27 mouse cellular contexts compared by ENCODE assay signal in the genomic region with DNA sequence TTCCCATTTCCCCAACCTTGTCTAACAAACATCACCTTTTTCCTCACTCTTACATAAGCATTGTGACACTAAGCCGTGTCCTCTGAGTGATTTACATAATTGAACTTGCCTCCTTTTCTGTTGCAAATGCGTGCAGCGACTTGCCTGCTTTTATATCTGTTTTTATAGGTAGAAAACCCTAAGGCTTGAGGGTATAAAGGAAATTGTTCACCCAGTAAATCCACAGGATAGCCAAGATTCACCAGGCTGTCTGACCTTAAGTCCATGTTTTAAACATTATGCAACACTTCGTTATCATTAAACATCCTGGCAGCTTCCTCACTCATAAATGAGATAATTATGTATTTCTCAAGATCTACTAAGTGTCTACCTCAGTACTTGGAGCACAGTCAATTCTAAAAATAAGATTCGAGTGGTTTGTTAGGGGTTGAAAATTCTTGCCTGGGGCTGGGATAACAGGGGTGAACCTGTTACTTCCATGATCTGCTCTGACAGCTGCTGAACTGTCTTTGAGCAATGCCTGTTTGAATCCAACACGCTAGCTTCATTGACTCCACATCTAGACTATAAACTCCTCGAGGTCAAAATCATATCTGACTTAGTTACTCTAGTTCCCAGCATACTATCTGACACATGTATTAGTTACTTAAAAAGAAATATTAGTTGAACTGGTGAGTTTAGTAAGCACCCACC. TPM values are rescaled to one million over a fixed set of nuclear protein-coding genes. Genes with fewer than 3 reads are reported as not detected.
A peak's percentile ranks its signal among the peaks of the same experiment; 100 is the strongest.
DNase-seq lines count a peak whose midpoint lies in the region; ATAC-seq and TF ChIP-seq lines count a peak whose summit lies in the region.
"Had no signal": no experiment of that assay in that cellular context is flagged by ENCODE, and none has a peak within 500 bp of the region (broad histone marks: within the 10 kb centered on the region; RNA-seq: fewer than 3 reads in every experiment).

No protein-coding gene starts in this region.

- no peaks in the 10 kb centered on the region for H3K36me3 ChIP-seq in heart, adult 2 months (ENCODE audit: control insufficient read depth, insufficient read depth, low read length)
- no peaks in the 10 kb centered on the region for H3K36me3 ChIP-seq in lung, postnatal 0 days (ENCODE audit: insufficient read depth, low read length)
- no peaks in the 10 kb centered on the region for H3K36me3 ChIP-seq in myocyte (ENCODE audit: control insufficient read depth, insufficient read depth)
- H3K36me3 ChIP-seq in forebrain, embryonic 11.5 days (ENCODE audit: control insufficient read depth, insufficient read depth, low read length) = no peaks in the 10 kb centered on the region
- H3K36me3 ChIP-seq: embryonic facial prominence, embryonic 10.5 days; embryonic facial prominence, embryonic 12.5 days; forebrain, embryonic 10.5 days; forebrain, embryonic 15.5 days; G1E had no signal

- no peak for TF ChIP-seq EP300 in heart, adult 2 months (IDR thresholded peaks at IDR 0.05; ENCODE audit: insufficient read depth, low read depth, low read length)
- TF ChIP-seq EP300 in lung, postnatal 0 days (IDR thresholded peaks at IDR 0.05) = no peak

- DNase-seq in heart, adult 11 months = peak; percentile 45
- DNase-seq in heart, adult 2 months = no peak
- peak; percentile 18 for DNase-seq in lung, postnatal 0 days (ENCODE audit: low spot score)
- DNase-seq in lung, postnatal 36 days = no peak
- peak; percentile 26 for DNase-seq in forelimb bud, embryonic 11.5 days (ENCODE audit: low read depth, low spot score)
- no peak for DNase-seq in forebrain, embryonic 11.5 days (ENCODE audit: low spot score)
- DNase-seq in layer of hippocampus, adult 2 months (ENCODE audit: low spot score in 2 of 2) = no peak
- DNase-seq: adrenal gland, adult 8-10 months; adrenal gland, postnatal 14 days; adrenal gland, postnatal 36 days; B cell, adult 2 months; cerebellum, adult 11-12 months; cerebellum, adult 2 months; cerebellum, adult 9-10 months; cerebellum, postnatal 10 days; cerebellum, postnatal 25 days; forebrain, postnatal 0 days had no signal

- H3ac ChIP-seq in myocyte (ENCODE audit: control insufficient read depth, insufficient read length) = no peak overlapping the region

- TF ChIP-seq POLR2A in heart, adult 2 months (IDR thresholded peaks at IDR 0.05; ENCODE audit: insufficient read depth, low read depth, low read length) = no peak
- no peak for TF ChIP-seq POLR2A in myocyte (IDR thresholded peaks at IDR 0.05; ENCODE audit: insufficient read length, low read depth)

- WGBS in heart, adult 2 months = 62% methylated on average over 7 of the region's 7 CpGs
- WGBS in lung, postnatal 0 days = 64% methylated on average over 7 of the region's 7 CpGs
- 75% methylated on average over 7 of the region's 7 CpGs for WGBS in forebrain, embryonic 11.5 days

- no peaks in the 10 kb centered on the region for H3K9me3 ChIP-seq in lung, postnatal 0 days (ENCODE audit: low read length)
- no peaks in the 10 kb centered on the region for H3K9me3 ChIP-seq in forebrain, embryonic 11.5 days (ENCODE audit: control insufficient read depth, low read length)
- H3K9me3 ChIP-seq: embryonic facial prominence, embryonic 10.5 days; embryonic facial prominence, embryonic 12.5 days; forebrain, embryonic 10.5 days; forebrain, embryonic 13.5 days; forebrain, embryonic 15.5 days; G1E had no signal

- no peaks in the 10 kb centered on the region for H3K79me2 ChIP-seq in heart, adult 2 months (replicated peaks; ENCODE audit: control insufficient read depth, insufficient read depth, low read length)
- H3K79me2 ChIP-seq in myocyte (ENCODE audit: control insufficient read depth, insufficient read depth) = no peaks in the 10 kb centered on the region

- intact Hi-C loops in heart, adult 2 months (cut with DNase I) = no loop called here

- H3K27ac ChIP-seq in heart, adult 2 months = no peak overlapping the region
- no peak overlapping the region for H3K27ac ChIP-seq in lung, postnatal 0 days (ENCODE audit: low read length)
- no peak overlapping the region for H3K27ac ChIP-seq in forebrain, embryonic 11.5 days (ENCODE audit: low read depth, low read length)
- H3K27ac ChIP-seq in layer of hippocampus, adult 2 months = no peak overlapping the region
- H3K27ac ChIP-seq: embryonic facial prominence, embryonic 10.5 days; embryonic facial prominence, embryonic 12.5 days; forebrain, embryonic 10.5 days; forebrain, embryonic 13.5 days; forebrain, embryonic 15.5 days had no signal

- no peak overlapping the region for H3K4me2 ChIP-seq in lung, postnatal 0 days (replicated peaks; ENCODE audit: low read depth, low read length)
- no peak overlapping the region for H3K4me2 ChIP-seq in myocyte (ENCODE audit: low read depth)
- no peak overlapping the region for H3K4me2 ChIP-seq in forebrain, embryonic 11.5 days (ENCODE audit: low read depth, low read length, severe bottlenecking)
- H3K4me2 ChIP-seq: embryonic facial prominence, embryonic 12.5 days; forebrain, embryonic 13.5 days; forebrain, embryonic 15.5 days had no signal

- no peaks in the 10 kb centered on the region for H3K27me3 ChIP-seq in heart, adult 2 months (ENCODE audit: control insufficient read depth, insufficient read depth, low read length)
- no peaks in the 10 kb centered on the region for H3K27me3 ChIP-seq in lung, postnatal 0 days (replicated peaks; ENCODE audit: insufficient read depth, low read length)
- peaks cover 28% of the 10 kb centered on the region for H3K27me3 ChIP-seq in myocyte (ENCODE audit: control insufficient read depth, insufficient read depth, insufficient read length)
- H3K27me3 ChIP-seq in forebrain, embryonic 11.5 days (ENCODE audit: control insufficient read depth, insufficient read depth, low read length) = no peaks in the 10 kb centered on the region
- H3K27me3 ChIP-seq: CH12.LX; embryonic facial prominence, embryonic 12.5 days; forebrain, embryonic 13.5 days; forebrain, embryonic 15.5 days had no signal

- no peak overlapping the region for H3K9ac ChIP-seq in heart, adult 2 months (ENCODE audit: low read depth, low read length)
- H3K9ac ChIP-seq in lung, postnatal 0 days (replicated peaks; ENCODE audit: low read depth) = no peak overlapping the region
- H3K9ac ChIP-seq in forebrain, embryonic 11.5 days (ENCODE audit: low read length) = no peak overlapping the region
- H3K9ac ChIP-seq: embryonic facial prominence, embryonic 12.5 days; forebrain, embryonic 13.5 days; forebrain, embryonic 15.5 days; forebrain, postnatal 0 days had no signal

- TF ChIP-seq CTCF in heart, adult 2 months (IDR thresholded peaks at IDR 0.05) = no peak
- TF ChIP-seq CTCF in lung, postnatal 0 days (IDR thresholded peaks at IDR 0.05) = no peak
- TF ChIP-seq CTCF in layer of hippocampus, adult 2 months (conservative IDR thresholded peaks at IDR 0.05) = no peak

- ATAC-seq in lung, postnatal 0 days = no peak
- ATAC-seq in forebrain, embryonic 11.5 days (replicated peaks; ENCODE audit: low FRiP score) = no peak
- ATAC-seq: activated CD4-positive, CD25-positive, alpha-beta regulatory T cell, adult 4 months; CD4-positive, CD25-positive, alpha-beta regulatory T cell, adult 4 months; forebrain, embryonic 13.5 days; forebrain, embryonic 15.5 days; forebrain, postnatal 0 days had no signal

- no peaks in the 10 kb centered on the region; the same call in none of the 2 replicates for H3K4me1 ChIP-seq in heart, adult 2 months (ENCODE audit: control insufficient read depth, insufficient read depth, low read length)
- no peaks in the 10 kb centered on the region for H3K4me1 ChIP-seq in lung, postnatal 0 days (ENCODE audit: insufficient read depth, low read depth, low read length)
- H3K4me1 ChIP-seq in forebrain, embryonic 11.5 days (replicated peaks; ENCODE audit: control insufficient read depth, insufficient read depth, low read length) = no peaks in the 10 kb centered on the region
- H3K4me1 ChIP-seq: embryonic facial prominence, embryonic 10.5 days; embryonic facial prominence, embryonic 12.5 days; forebrain, embryonic 10.5 days; forebrain, embryonic 13.5 days; forebrain, embryonic 15.5 days had no signal

- H3K4me3 ChIP-seq in heart, adult 2 months = no peak overlapping the region
- no peak overlapping the region for H3K4me3 ChIP-seq in lung, postnatal 0 days (ENCODE audit: low read depth, low read length)
- no peak overlapping the region for H3K4me3 ChIP-seq in myocyte
- H3K4me3 ChIP-seq in forebrain, embryonic 11.5 days (ENCODE audit: low read depth, low read length) = no peak overlapping the region
- no peak overlapping the region for H3K4me3 ChIP-seq in layer of hippocampus, adult 2 months
- H3K4me3 ChIP-seq: embryonic facial prominence, embryonic 10.5 days; embryonic facial prominence, embryonic 12.5 days; forebrain, embryonic 10.5 days; forebrain, embryonic 13.5 days; forebrain, embryonic 15.5 days had no signal

TF ChIP-seq in myocyte, 11 proteins besides CTCF, POLR2A, EP300 and RAD21:
- TF ChIP-seq MYOD1 (IDR thresholded peaks at IDR 0.05; ENCODE audit: control insufficient read depth in 1 of 3, insufficient read length in 2 of 3, low read depth in 2 of 3) (peak in 2 of 3 experiments; percentile 57 to 64), SRF (IDR thresholded peaks at IDR 0.05; ENCODE audit: control insufficient read depth, insufficient read length, low read depth) (no peak)

RNA-seq across cellular contexts. Expression of a gene that starts 18.4 kb away (rescaled TPM):
- total RNA-seq in heart, adult 2 months (2021) = 10 to 100 TPM; 61.7 to 67.6 TPM
- polyA plus RNA-seq in heart, adult 2 months (2012; rRNA removed) = 13.2 and 28.3 TPM in 2 replicates
- 26.1 and 26.4 TPM in 2 replicates for polyA plus RNA-seq in lung, postnatal 0 days (2015; fragmentation: Nextera tagmentation; extraction: Ambion mirVana)
- polyA plus RNA-seq in myocyte (2012; fragmentation: generic; extraction: Trizol) = 17.2 TPM
- 92.6 and 93.1 TPM in 2 replicates for polyA plus RNA-seq in forebrain, embryonic 11.5 days (2014; fragmentation: Nextera tagmentation; extraction: Ambion mirVana)
- total RNA-seq in layer of hippocampus, adult 2 months (2021) = 100 to 1,000 TPM in 1 of 2 experiments, 10 to 100 TPM in 1; 95.9 to 109 TPM

Comparison
In these comparisons a context has a peak if more than half of its experiments do, and no peak if none do; other contexts are left out.
1. DNase-seq: peak in heart, adult 11 months (single experiment), lung, postnatal 0 days (single experiment) and forelimb bud, embryonic 11.5 days (single experiment); none in heart, adult 2 months (0 of 2), lung, postnatal 36 days (single experiment), forebrain, embryonic 11.5 days (single experiment) and layer of hippocampus, adult 2 months (0 of 2).